Mouse (Mus musculus): Measurements from ENCODE around the gene Zcchc17. TPM values are rescaled to one million over a fixed set of nuclear protein-coding genes. Genes with fewer than 3 reads are reported as not detected.

Gene Zcchc17
- polyA plus RNA-seq, 1 experiment, result 13.0 TPM

- no peak overlapping the region for H3K27ac ChIP-seq (ENCODE audit: insufficient read depth, low read length)
- WGBS, result 65% methylated on average over 8 of the region's 8 CpGs
- TF ChIP-seq POLR2A (IDR thresholded peaks at IDR 0.05; ENCODE audit: low read depth, low read length), result no peak
- TF ChIP-seq CTCF (IDR thresholded peaks at IDR 0.05; ENCODE audit: extremely low read depth, insufficient read depth, insufficient read length, insufficient replicate concordance), result no peak
- no peak for DNase-seq (ENCODE audit: low read depth in 1 of 2, low spot score in 2 of 2)
- H3K36me3 ChIP-seq (ENCODE audit: control insufficient read depth, insufficient read depth, low read length), result 0 out of 2 replicates have a peak, but pooled peaks cover 1% of the 10 kb centered on the region
- H3K27me3 ChIP-seq (ENCODE audit: control insufficient read depth, insufficient read depth, low read length), result peaks cover 19% of the 10 kb centered on the region
- H3K4me3 ChIP-seq (ENCODE audit: extremely low read depth, insufficient read depth, insufficient read length), result no peak overlapping the region
- H3K4me1 ChIP-seq (ENCODE audit: control insufficient read depth, insufficient read depth, insufficient read length), result peaks cover 6% of the 10 kb centered on the region; the same call in 1 of the 2 replicates
Observed at GRCm38 (mm10) chr4:130309254-130309653, 50.5 kb downstream of the Zcchc17 start.

DNA sequence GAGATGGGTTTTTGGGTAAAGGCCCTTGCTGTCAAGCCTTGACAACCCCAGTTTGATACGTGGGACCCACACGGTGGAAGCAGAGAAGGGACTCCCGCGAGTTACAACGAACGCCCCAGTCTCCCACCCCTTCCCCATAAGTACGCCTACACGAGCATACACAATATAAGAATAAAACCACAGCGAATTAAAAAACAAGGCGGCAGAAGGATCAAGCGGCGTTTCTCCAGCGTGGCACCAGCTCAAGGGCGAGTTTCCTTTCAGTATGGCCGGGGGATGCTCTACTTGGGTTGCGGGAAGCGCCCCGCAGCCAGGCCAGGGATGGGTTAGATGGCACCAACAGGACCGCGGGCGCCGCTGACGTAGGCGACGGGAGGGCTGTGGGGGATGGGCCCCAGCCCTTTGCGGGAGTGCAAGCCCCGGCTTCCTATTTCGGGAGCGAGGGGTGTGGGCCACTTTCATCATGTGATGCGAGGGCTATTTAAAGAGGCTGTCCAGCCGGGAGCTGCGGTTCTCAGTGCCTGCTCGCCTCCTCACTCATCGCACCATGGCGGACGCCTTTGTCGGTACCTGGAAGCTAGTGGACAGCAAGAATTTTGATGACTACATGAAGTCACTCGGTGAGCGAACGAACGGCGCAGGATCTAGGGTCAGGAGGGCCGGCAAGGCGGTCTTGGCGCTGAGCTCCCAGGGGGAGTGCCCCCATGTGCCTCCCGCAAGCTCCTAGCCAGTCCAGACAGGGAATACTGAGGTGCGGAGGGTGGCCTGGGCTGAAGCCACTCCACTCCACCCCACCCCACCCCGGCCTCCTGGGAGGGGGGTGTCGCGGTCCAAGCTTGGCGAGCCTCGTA is 51.3 kb downstream of the Zcchc17 start, which contains the start of the genes Fabp3 and Gm10570:
Gene Fabp3, plus strand, starts transcription at position 365 of the 851 bp plus-strand sequence.
Gene Gm10570, minus strand, starts transcription at position 444 of the 851 bp plus-strand sequence.
- 3% methylated on average over 52 of the region's 52 CpGs for WGBS
- TF ChIP-seq POLR2A (IDR thresholded peaks at IDR 0.05; ENCODE audit: low read depth, low read length) (no peak), CTCF (IDR thresholded peaks at IDR 0.05; ENCODE audit: extremely low read depth, insufficient read depth, insufficient read length, insufficient replicate concordance) (no peak)
- H3K4me3 ChIP-seq (ENCODE audit: extremely low read depth, insufficient read depth, insufficient read length), result peak within 1 kb of the TSS; percentile 7; the same call in 1 of the 2 replicates
- H3K27ac ChIP-seq (ENCODE audit: insufficient read depth, low read length), result no peak within 1 kb of the TSS
- peaks cover 6% of the 10 kb centered on the region; the same call in 1 of the 2 replicates for H3K4me1 ChIP-seq (ENCODE audit: control insufficient read depth, insufficient read depth, insufficient read length)
- no peaks in the 10 kb centered on the region for H3K36me3 ChIP-seq (ENCODE audit: control insufficient read depth, insufficient read depth, low read length)
- no peak for DNase-seq (ENCODE audit: low read depth in 1 of 2, low spot score in 2 of 2)
- H3K27me3 ChIP-seq (ENCODE audit: control insufficient read depth, insufficient read depth, low read length), result peaks cover 19% of the 10 kb centered on the region

- H3K4me3 ChIP-seq (ENCODE audit: extremely low read depth, insufficient read depth, insufficient read length), result peak overlapping the region; percentile 7; the same call in 1 of the 2 replicates
- H3K27me3 ChIP-seq (ENCODE audit: control insufficient read depth, insufficient read depth, low read length), result peaks cover 19% of the 10 kb centered on the region
- no peaks in the 10 kb centered on the region for H3K36me3 ChIP-seq (ENCODE audit: control insufficient read depth, insufficient read depth, low read length)
- DNase-seq (ENCODE audit: low read depth in 1 of 2, low spot score in 2 of 2), result no peak
- H3K4me1 ChIP-seq (ENCODE audit: control insufficient read depth, insufficient read depth, insufficient read length), result peaks cover 6% of the 10 kb centered on the region; the same call in 1 of the 2 replicates
- TF ChIP-seq CTCF (IDR thresholded peaks at IDR 0.05; ENCODE audit: extremely low read depth, insufficient read depth, insufficient read length, insufficient replicate concordance), result no peak
- TF ChIP-seq POLR2A (IDR thresholded peaks at IDR 0.05; ENCODE audit: low read depth, low read length), result no peak
- no peak overlapping the region for H3K27ac ChIP-seq (ENCODE audit: insufficient read depth, low read length)
- WGBS, result 4% methylated on average over 23 of the region's 23 CpGs
Observed at GRCm38 (mm10) chr4:130307851-130308230, 51.9 kb downstream of the Zcchc17 start.

DNA sequence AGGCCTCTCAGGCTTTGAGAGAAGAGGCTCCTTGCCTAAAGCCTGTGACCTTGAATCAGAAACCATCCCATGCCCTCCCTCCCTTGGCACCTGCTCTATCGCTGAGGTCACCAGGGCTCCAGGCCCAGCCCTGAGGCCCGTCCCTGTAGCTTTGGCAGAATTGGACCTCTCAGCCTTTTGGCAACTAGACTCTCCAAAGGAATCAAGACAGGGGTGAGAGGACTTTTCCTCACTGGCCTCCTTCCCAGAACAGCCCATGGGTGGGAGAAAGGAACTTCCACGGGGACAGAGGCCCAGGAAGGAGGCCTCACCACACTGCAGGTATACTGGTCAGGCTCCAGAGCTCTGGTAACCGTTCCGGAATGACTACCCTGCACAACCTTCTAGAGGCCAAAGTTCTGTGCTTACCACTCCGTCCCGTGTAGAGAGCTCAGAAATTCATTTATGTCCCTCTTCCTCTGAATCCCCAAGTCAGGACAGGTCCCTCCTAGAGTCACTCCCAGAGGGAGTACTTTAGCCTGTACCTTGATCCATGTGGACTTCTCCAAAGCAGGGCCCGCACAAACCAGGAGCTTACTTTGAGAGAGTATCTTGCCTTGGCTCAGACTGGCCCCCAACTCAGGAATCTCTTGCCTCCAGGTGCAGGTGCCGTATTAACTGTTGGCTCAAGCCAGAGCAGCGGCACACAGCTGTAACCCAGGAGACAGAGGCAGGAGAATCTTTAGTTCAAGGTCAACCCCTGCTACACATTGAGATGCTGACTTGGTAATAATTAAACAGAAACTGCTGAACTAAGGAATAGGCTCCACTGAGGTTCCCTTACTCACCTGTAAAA is 52.7 kb downstream of the Zcchc17 start:
- WGBS, result 88% methylated on average over 10 of the region's 10 CpGs
- Histone ChIP-seq H3K4me1 (ENCODE audit: control insufficient read depth, insufficient read depth, insufficient read length) (peaks cover 6% of the 10 kb centered on the region; the same call in 1 of the 2 replicates), H3K27me3 (ENCODE audit: control insufficient read depth, insufficient read depth, low read length) (peaks cover 19% of the 10 kb centered on the region), H3K4me3 (ENCODE audit: extremely low read depth, insufficient read depth, insufficient read length) (no peak overlapping the region), H3K27ac (ENCODE audit: insufficient read depth, low read length) (no peak overlapping the region), H3K36me3 (ENCODE audit: control insufficient read depth, insufficient read depth, low read length) (no peaks in the 10 kb centered on the region)
- TF ChIP-seq POLR2A (IDR thresholded peaks at IDR 0.05; ENCODE audit: low read depth, low read length) (no peak), CTCF (IDR thresholded peaks at IDR 0.05; ENCODE audit: extremely low read depth, insufficient read depth, insufficient read length, insufficient replicate concordance) (no peak)
- DNase-seq (ENCODE audit: low read depth in 1 of 2, low spot score in 2 of 2), result no peak

- TF ChIP-seq POLR2A (IDR thresholded peaks at IDR 0.05; ENCODE audit: low read depth, low read length), result no peak
- TF ChIP-seq CTCF (IDR thresholded peaks at IDR 0.05; ENCODE audit: extremely low read depth, insufficient read depth, insufficient read length, insufficient replicate concordance), result no peak
- peaks cover 19% of the 10 kb centered on the region for H3K27me3 ChIP-seq (ENCODE audit: control insufficient read depth, insufficient read depth, low read length)
- no peaks in the 10 kb centered on the region for H3K36me3 ChIP-seq (ENCODE audit: control insufficient read depth, insufficient read depth, low read length)
- no peak for DNase-seq (ENCODE audit: low read depth in 1 of 2, low spot score in 2 of 2)
- no peak overlapping the region for H3K4me3 ChIP-seq (ENCODE audit: extremely low read depth, insufficient read depth, insufficient read length)
- peaks cover 6% of the 10 kb centered on the region; the same call in 1 of the 2 replicates for H3K4me1 ChIP-seq (ENCODE audit: control insufficient read depth, insufficient read depth, insufficient read length)
- no peak overlapping the region for H3K27ac ChIP-seq (ENCODE audit: insufficient read depth, low read length)
- 42% methylated on average over 3 of the region's 3 CpGs for WGBS
Observed at GRCm38 (mm10) chr4:130304746-130305145, 55.0 kb downstream of the Zcchc17 start.

GRCm38 (mm10) chr4:130302285-130302870 is 57.4 kb downstream of the Zcchc17 start:
- DNase-seq (ENCODE audit: low read depth in 1 of 2, low spot score in 2 of 2), result no peak
- peaks cover 6% of the 10 kb centered on the region for H3K27me3 ChIP-seq (ENCODE audit: control insufficient read depth, insufficient read depth, low read length)
- no peak overlapping the region for H3K27ac ChIP-seq (ENCODE audit: insufficient read depth, low read length)
- 68% methylated on average over 12 of the region's 12 CpGs for WGBS
- TF ChIP-seq CTCF (IDR thresholded peaks at IDR 0.05; ENCODE audit: extremely low read depth, insufficient read depth, insufficient read length, insufficient replicate concordance), result no peak
- no peak for TF ChIP-seq POLR2A (IDR thresholded peaks at IDR 0.05; ENCODE audit: low read depth, low read length)
- no peaks in the 10 kb centered on the region for H3K4me1 ChIP-seq (ENCODE audit: control insufficient read depth, insufficient read depth, insufficient read length)
- H3K36me3 ChIP-seq (ENCODE audit: control insufficient read depth, insufficient read depth, low read length), result no peaks in the 10 kb centered on the region
- H3K4me3 ChIP-seq (ENCODE audit: extremely low read depth, insufficient read depth, insufficient read length), result no peak overlapping the region
